ENCODE assay signal across 17 mouse cellular contexts in genomic region chr11:79176687-79177086, GRCm38 (mm10). TPM values are rescaled to one million over a fixed set of nuclear protein-coding genes. Genes with fewer than 3 reads are reported as not detected.
DNase-seq lines count a peak whose midpoint lies in the region; ATAC-seq and TF ChIP-seq lines count a peak whose summit lies in the region.
"Had no signal": no experiment of that assay in that cellular context is flagged by ENCODE, and none has a peak within 500 bp of the region (broad histone marks: within the 10 kb centered on the region; RNA-seq: fewer than 3 reads in every experiment).

No protein-coding gene starts in this region.

- peak; percentile 19; the same call in 1 of the 2 replicates for TF ChIP-seq CTCF in small intestine, adult 2 months (IDR thresholded peaks at IDR 0.05; ENCODE audit: extremely low read depth, insufficient read length, insufficient replicate concordance, low read depth, low read length)

- peaks cover 3% of the 10 kb centered on the region; the same call in 1 of the 2 replicates for H3K4me1 ChIP-seq in small intestine, adult 2 months (ENCODE audit: control insufficient read depth, insufficient read depth, insufficient read length, low read length)
- H3K4me1 ChIP-seq: embryonic facial prominence, embryonic 12.5 days; limb, embryonic 15.5 days had no signal

- WGBS in small intestine, adult 2 months: 78% methylated on average over 3 of the region's 3 CpGs

- no peaks in the 10 kb centered on the region for H3K36me3 ChIP-seq in small intestine, adult 2 months (ENCODE audit: control insufficient read depth, insufficient read depth, low read length)
- H3K36me3 ChIP-seq: embryonic facial prominence, embryonic 12.5 days; limb, embryonic 15.5 days had no signal

- peak; percentile 59 to 71 for DNase-seq in cerebellum, postnatal 10 days
- DNase-seq in left cerebral cortex, postnatal 4 days: peak; percentile 63
- DNase-seq in left cerebral cortex, adult 11 months (ENCODE audit: low spot score): no peak
- DNase-seq in NIH3T3 (ENCODE audit: low read depth): peak; percentile 64
- DNase-seq in thymus, postnatal 25 days: no peak
- DNase-seq in urinary bladder, postnatal 14 days (ENCODE audit: low spot score): no peak
- DNase-seq: cerebellum, adult 8-10 months; heart, adult 11 months; kidney, adult 18-20 months; lung, adult 18-20 months; midbrain, embryonic 14.5 days had no signal

- no peak for ATAC-seq in cerebellum, adult (ENCODE audit: insufficient number of reproducible peaks, low FRiP score, low TSS enrichment)
- ATAC-seq: forebrain, embryonic 16.5 days had no signal

- intact Hi-C loops in left cerebral cortex, postnatal 4 days (cut with DNase I): no loop called here

- H3K27me3 ChIP-seq in small intestine, adult 2 months (ENCODE audit: control insufficient read depth, insufficient read depth, low read length): no peaks in the 10 kb centered on the region
- H3K27me3 ChIP-seq: embryonic facial prominence, embryonic 12.5 days; limb, embryonic 15.5 days had no signal

- no peak overlapping the region for H3K4me3 ChIP-seq in small intestine, adult 2 months (ENCODE audit: low read depth, low read length)
- H3K4me3 ChIP-seq: embryonic facial prominence, embryonic 12.5 days; limb, embryonic 15.5 days had no signal

- TF ChIP-seq POLR2A in small intestine, adult 2 months (IDR thresholded peaks at IDR 0.05; ENCODE audit: low read depth, low read length): no peak

- no peak overlapping the region for H3K27ac ChIP-seq in small intestine, adult 2 months (ENCODE audit: insufficient read depth, low read depth, low read length)
- H3K27ac ChIP-seq: embryonic facial prominence, embryonic 12.5 days; hindbrain, embryonic 14.5 days; limb, embryonic 15.5 days had no signal

RNA-seq across cellular contexts. Expression of gene Ksr1, which starts 30.5 kb away (rescaled TPM):
- total RNA-seq in left cerebral cortex, postnatal 4 days (2021): 10 to 100 TPM; 49.9 to 50.6 TPM
- polyA plus RNA-seq in small intestine, adult 2 months (2012; rRNA removed): 43.9 and 106 TPM in 2 replicates

Comparison
In these comparisons a context has a peak if more than half of its experiments do, and no peak if none do; other contexts are left out.
1. DNase-seq: peak in cerebellum, postnatal 10 days (2 of 2), left cerebral cortex, postnatal 4 days (single experiment) and NIH3T3 (single experiment); none in left cerebral cortex, adult 11 months (single experiment), thymus, postnatal 25 days (single experiment) and urinary bladder, postnatal 14 days (single experiment).